Mouse (Mus musculus) adrenal gland, postnatal 14 days (tissue): ENCODE measurements around the gene Eif2b3. TPM values are rescaled to one million over a fixed set of nuclear protein-coding genes. Genes with fewer than 3 reads are reported as not detected.

ENCODE experiments used
- DNase-seq: peaks from one replicate; pipeline ENCODE4 v3.0.0; 2021; ENCODE audit warnings: mixed read lengths
- long read RNA-seq, 2 experiments: library from polyadenylated mRNA; stranded (forward); transcript quantifications; one replicate each; pipeline ENCODE4 v2.0.0; 2021
- total RNA-seq: library from RNA; stranded (reverse); gene quantifications from 2 replicates; pipeline ENCODE4 v1.2.3, GENCODE M21; 2021

Gene Eif2b3
- total RNA-seq = 30.5 and 34.6 TPM in 2 replicates
- long read RNA-seq, experiment 1, transcript Eif2b3-203 (12 exons, 1,555 nt) = major isoform, 55 of 67 reads
- long read RNA-seq, experiment 1, partial matches to known transcripts = 6 of 67 reads
- long read RNA-seq, experiment 1, other reads (novel, unspliced or antisense) = 5 of 67 reads
- long read RNA-seq, experiment 2, transcript Eif2b3-203 (12 exons, 1,555 nt) = major isoform, 27 of 36 reads
- long read RNA-seq, experiment 2, partial matches to known transcripts = 4 of 36 reads
- long read RNA-seq, experiment 2, other reads (novel, unspliced or antisense) = 5 of 36 reads

- peak; percentile 95 for DNase-seq
These were observed at the start of gene Eif2b3 for GRCm38 (mm10) chr4:117019206-117020134. TSS of gene Eif2b3 (plus strand) at chr4:117019402.

- DNase-seq = no peak
These were observed 42.7 kb upstream of the Eif2b3 start for GRCm38 (mm10) chr4:116976503-116976902.

GRCm38 (mm10) chr4:116985681-116986080 is 33.5 kb upstream of the Eif2b3 start:
- DNase-seq = no peak

GRCm38 (mm10) chr4:116986400-116987121 is 32.6 kb upstream of the Eif2b3 start:
- DNase-seq = peak; percentile 92

- DNase-seq = no peak
These were observed 32.1 kb upstream of the Eif2b3 start for GRCm38 (mm10) chr4:116987122-116987456.

- no peak for DNase-seq
These were observed 29.5 kb upstream of the Eif2b3 start for GRCm38 (mm10) chr4:116989731-116990130.

GRCm38 (mm10) chr4:116991366-116991765 is 27.8 kb upstream of the Eif2b3 start:
- DNase-seq = peak; percentile 89

GRCm38 (mm10) chr4:116993672-116994621 is 25.3 kb upstream of the Eif2b3 start, which contains the start of gene Urod:
TSS of gene Urod (minus strand) at chr4:116994413.
- DNase-seq = peak; percentile 97

GRCm38 (mm10) chr4:116995131-116995797 is 23.9 kb upstream of the Eif2b3 start, which contains the start of gene Hectd3:
TSS of gene Hectd3 (plus strand) at chr4:116995317.
- peak; percentile 69 for DNase-seq

- peak; percentile 67 for DNase-seq
These were observed 23.4 kb upstream of the Eif2b3 start for GRCm38 (mm10) chr4:116995798-116996135.

GRCm38 (mm10) chr4:116999513-117000154 is 19.6 kb upstream of the Eif2b3 start:
- no peak for DNase-seq

- no peak for DNase-seq
These were observed 17.2 kb upstream of the Eif2b3 start for GRCm38 (mm10) chr4:117001957-117002356.

- DNase-seq = peak; percentile 73
These were observed 16.4 kb upstream of the Eif2b3 start for GRCm38 (mm10) chr4:117002543-117003521.

- no peak for DNase-seq
These were observed 14.6 kb upstream of the Eif2b3 start for GRCm38 (mm10) chr4:117004649-117005048.

GRCm38 (mm10) chr4:117005611-117006400 is 13.4 kb upstream of the Eif2b3 start:
- no peak for DNase-seq

GRCm38 (mm10) chr4:117007058-117007457 is 12.1 kb upstream of the Eif2b3 start:
- no peak for DNase-seq

- DNase-seq = no peak
These were observed 9.0 kb upstream of the Eif2b3 start for GRCm38 (mm10) chr4:117010231-117010630.

GRCm38 (mm10) chr4:117013596-117013995 is 5.6 kb upstream of the Eif2b3 start:
- no peak for DNase-seq
